Mouse (Mus musculus) heart, adult 9 months (tissue): ENCODE measurements at regions not wholly inside any gene's neighbourhood (a gene's known extent, or its start where the extent isn't known, plus 50 kb on each side); places are given as distances from the start of the nearest gene placed in this dataset.
A peak's percentile ranks its signal among the peaks of the same experiment; 100 is the strongest.

Source experiments
- DNase-seq, 2 experiments: peaks; one replicate each; pipeline ENCODE4 v3.0.0; 2022; ENCODE audit warnings: low spot score in 2 of 2

DNA sequence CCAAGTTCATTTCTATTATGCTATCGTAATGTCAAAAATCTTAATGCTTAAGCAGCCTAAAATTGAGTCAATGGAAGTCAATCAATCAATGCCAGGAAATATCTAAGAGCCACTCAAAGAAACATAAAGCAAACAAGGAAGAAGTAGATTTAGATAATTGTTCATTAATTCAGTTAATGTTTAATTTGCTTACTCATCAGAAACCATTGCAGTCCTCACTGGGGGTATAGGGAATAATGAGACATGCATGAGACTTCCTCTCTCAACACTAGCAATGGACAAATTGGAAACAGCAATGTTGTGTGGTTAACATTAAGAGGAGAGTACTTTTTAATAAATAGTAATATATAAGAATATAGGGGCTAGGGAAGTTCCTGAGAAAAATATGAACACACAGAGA, 209.9 kb downstream of the Etaa1 start:
- DNase-seq, result no peak

GRCm38 (mm10) chr11:17750345-17750744, 203.3 kb downstream of the Etaa1 start:
- DNase-seq, result no peak

DNA sequence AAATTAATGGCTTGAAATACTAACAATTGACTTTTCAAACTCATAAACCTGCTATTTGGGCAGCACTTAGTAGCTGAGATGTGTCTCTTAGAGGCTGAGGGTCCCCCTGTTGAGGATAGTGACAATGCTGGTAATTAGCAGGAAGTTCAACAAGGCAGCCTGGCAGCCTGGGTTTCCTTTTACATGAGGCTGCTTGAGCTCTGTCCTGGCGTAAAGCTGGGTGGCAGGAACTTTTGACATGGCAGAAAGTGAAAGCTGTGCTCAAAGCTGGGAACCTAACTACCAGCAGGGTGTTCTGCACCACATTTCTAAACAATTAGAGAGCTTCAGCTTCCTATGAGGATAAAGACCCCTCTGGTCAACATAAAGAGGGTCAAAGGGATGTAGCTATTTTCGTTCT, 194.5 kb downstream of the Etaa1 start:
- no peak for DNase-seq

DNA sequence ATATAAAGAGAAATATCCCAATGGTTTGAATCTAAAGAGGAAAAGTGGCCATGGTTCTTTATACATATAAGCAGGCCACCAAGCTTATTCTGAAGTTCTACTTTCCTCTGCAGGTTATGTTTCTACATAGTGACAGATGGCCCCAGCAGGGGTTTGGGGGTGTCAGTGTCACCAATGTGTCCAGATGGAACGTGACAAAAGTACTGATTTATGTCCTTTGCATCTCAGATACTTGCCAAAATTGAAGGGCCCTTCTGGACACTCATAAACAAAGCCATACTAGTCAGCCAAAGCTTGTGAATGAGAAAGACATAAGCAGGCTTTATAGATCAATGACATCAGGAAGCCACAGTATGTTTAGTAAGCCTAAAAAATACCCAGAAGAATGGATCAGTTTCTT, 190.3 kb downstream of the Etaa1 start:
- no peak for DNase-seq

DNA sequence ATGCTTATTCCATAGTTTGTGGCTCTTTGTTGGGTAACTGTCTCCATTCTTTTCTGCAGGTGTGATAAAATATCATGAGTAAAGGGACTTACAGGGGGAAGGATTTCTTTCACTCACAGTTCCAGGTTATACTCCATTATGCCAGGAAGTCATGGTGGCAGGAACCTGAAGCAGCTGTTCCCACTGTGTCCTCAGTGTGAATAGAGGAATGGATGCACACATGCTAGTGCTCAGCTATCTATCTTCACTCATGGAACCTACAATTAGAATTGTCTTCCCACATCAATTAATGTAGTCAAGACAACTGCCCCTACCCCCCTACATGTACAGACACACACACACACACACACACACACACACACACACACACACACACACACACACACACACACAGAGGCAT, 189.5 kb downstream of the Etaa1 start:
- no peak for DNase-seq

DNA sequence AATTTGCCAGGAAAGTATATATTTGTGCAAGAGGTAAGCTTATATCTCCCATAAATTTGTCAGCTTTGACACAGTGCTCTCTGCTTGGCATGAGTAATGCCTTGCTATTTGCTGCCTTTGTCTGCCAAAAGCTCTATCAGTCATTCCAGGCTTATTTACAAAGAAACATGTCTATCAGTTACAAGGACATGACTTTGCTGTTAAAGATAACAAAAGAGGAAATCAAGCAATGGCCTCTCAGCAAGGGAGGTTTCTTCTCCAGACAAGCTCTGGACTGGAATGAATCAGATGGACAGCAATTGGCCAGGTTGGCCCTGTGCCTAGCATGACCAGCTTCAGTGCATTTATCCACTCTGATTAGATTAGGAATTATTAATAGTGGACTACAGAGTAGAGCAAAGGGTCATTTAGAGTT, 185.3 kb downstream of the Etaa1 start:
- peak; percentile 20 to 48 for DNase-seq

DNA sequence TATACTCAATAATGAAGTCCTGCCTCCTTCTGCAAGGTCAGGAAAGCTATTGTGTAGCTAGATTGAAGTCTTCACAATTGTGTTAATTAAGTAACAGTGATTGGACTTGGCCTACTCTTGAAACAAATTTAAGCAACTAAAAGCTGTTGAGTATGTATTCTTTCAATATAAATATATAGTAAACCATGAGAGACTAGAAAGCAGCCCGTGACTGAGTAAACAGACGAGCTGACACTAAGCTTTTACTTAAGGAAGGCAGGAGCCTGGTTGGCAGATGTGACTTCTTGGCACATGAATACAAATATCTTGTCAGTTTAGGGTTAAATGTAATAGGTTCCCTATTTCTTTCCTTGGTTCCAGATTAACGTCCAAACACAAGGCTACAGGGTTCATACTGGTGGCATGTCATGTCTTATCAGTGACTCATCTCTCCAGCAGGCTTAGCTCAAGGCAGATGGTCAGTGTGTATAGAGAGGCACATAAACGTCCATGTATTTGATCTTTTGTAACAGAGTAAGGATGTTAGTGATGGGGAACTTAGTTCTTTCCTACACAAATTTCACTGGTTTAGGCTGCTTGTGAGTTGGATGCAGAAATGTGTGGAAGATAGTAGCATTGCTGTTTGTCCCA, 184.7 kb downstream of the Etaa1 start:
- no peak for DNase-seq

- DNase-seq, result no peak
Measured at GRCm38 (mm10) chr11:17797632-17798031, 156.0 kb downstream of the Etaa1 start.

GRCm38 (mm10) chr11:17807851-17808250, 145.8 kb downstream of the Etaa1 start:
- DNase-seq, result no peak

DNA sequence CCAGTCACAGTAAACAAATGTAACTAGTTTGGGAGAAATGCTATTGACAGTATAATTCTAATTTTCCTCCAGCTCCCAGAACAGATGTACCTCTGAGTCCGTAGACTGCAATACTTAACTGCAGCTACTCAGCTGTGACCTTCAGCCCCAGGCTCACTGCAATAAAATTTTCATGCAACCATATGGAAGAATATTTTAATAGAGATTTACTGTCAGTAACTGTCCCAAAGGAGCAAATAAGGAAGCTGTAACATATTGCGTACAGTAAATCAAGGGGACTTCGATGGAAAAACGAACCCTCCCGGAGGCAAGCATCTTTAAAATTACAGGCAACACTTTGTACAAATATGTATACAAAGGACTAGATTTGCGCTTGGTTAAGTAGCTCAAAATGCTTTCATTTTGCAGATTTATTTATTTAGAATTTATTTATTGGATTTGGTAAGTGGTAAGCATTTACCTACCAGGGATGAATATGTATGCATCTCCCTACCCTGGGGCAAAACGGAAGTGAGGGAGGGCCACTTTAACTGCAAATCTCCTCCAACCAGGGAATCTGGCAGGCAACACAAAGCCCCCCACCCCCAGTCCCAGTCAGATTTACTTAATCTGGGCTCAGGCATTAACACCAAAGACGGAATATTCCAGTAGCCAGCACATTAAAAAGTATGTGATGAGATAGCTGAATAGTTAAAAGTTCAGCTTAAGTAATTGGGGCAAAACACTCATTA, 141.7 kb downstream of the Etaa1 start:
- no peak for DNase-seq

DNA sequence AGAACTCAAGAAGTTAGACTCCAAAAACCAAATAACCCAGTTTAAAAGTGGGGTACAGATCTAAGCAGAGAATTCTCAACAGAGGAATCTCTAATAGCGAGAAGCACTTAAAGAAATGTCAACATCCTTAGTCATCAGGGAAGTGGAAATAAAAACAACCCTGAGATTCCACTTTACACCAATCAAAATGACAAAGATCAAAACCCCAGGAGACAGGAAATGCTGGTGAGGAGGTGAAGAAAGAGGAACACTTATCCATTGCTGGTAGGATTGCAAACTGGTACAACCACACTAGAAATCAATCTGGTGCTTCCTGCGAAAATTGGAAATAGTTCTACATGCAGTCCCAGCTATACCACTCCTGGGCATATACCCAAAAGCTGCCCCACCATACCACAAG, 111.0 kb downstream of the Etaa1 start:
- DNase-seq, result no peak

DNA sequence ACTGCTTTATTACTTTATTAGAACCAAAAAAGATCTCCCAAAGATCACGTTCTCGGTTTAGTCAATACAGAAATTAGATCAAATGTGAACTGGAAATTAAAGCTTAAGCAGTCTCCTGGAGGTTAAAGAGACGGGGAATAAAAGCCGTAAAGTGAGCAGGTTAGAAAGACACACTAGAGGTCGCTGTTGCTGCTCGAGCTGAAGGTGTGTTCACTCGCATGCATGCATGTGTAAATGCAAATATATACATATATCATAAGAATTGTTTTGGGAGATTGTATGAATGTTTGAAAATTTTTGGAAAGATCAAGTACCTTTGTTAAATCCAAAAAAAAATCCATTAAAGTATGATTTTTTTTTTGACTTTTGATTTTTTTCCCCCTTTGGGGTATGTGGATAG, 101.3 kb downstream of the Etaa1 start:
- no peak for DNase-seq

- DNase-seq, result no peak
Measured at GRCm38 (mm10) chr11:17853246-17853804, 100.3 kb downstream of the Etaa1 start.

DNA sequence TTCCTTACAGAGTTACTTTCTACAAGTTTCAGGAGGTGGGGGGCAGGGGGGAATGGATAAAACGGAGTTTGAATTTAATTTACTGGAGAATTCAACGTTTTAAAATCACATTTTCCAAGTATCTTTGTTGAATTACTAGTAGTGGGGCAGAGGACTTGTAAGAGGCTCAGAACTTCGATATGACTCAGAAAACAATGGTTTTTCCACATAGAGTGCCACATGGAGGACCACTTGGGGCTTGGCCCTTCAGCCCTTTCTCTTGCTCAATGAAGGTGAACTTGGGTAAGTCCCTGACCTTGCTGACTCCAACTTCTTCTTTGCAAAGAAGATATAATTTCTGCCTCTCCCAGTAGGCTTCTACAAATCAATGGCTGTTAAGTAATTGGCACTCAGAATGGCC, 99.8 kb downstream of the Etaa1 start:
- no peak for DNase-seq

GRCm38 (mm10) chr11:17859364-17860131, 94.1 kb downstream of the Etaa1 start:
- DNase-seq, result peak in 1 of 2 experiments; percentile 8

DNA sequence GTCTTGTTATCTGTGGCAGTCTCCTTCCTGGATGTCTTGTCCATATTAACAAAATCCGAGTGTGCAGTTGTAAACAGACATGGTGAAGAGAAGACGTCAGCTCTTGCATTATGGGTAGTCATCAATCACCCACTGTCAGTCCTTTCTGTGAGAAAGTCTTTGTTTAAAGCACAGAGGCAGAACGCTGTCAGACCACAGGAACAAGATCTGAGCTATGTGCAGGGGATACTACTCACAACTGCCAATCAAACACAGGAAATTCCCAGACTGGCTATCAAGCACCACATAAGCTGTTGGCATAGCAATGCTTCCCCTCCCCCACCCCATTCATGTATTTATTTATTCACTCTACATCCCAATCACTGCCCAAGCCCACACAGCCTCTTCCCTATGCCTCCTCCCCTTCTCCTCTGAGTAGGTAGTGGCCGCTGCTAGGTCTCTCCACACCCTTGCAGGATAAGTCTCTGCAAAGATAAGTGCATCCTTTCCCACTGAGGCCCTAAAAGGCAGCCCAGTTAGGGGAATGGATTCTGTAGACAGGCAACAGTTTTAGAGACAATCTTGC, 88.8 kb downstream of the Etaa1 start:
- DNase-seq, result no peak

DNA sequence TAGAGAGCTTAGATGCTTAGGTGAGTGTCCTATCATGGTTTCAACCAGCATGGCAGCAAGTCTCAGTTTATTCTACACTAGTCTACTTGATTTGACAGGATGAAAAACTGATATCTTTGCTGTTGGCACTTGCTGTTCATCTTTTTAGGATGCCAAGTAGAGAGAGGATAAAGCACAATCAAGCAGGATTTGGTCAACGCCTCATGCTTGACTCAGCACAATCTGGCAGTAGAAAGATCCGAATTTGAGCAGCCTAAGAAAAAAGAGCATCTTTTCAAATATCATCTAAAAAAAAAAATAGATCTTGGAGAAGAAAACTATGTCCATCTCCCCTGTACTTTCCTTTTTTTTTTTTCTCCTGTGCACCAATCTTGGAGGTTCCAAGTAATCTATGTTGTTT, 83.0 kb downstream of the Etaa1 start:
- no peak for DNase-seq

DNA sequence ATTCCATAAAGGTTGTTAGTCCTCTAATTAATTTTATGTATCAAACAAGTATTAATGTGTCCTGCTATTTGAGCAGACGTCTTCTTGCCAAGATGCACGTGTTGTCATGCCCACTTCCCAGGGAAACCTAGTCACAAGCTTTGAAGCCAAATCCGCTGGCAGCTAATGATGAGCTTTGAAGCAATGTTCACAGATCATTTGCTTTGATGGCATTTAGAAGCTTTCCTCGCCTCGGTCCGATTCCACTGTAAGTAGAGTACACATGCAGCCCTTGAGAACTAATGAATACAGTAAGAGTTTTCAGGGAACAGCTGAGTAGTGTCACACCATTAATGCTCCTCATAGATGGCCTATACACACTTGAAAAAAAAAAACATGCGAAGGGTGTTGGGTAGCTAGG, 81.8 kb downstream of the Etaa1 start:
- no peak for DNase-seq

DNA sequence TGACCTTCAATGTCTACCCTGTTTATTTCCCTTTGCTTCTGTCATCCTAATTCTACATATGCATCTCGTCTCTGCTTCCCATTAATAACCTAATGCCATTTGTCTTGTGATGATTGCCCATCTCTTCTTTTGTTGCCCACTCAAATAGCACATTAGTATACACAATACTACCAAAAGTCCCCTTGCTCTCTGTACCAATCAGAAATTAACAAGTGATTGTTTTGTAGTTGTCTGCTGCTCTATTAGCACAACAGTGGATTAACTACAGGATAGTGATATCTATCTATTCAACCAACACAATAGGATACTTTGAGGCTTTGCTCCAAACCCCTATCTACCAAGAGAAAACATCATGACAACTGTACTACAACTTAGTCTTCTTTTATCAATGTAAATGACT, 70.4 kb downstream of the Etaa1 start:
- no peak for DNase-seq
